Mouse (Mus musculus) liver, embryonic 11.5 days (tissue): ENCODE measurements around the gene Ptges. TPM values are rescaled to one million over a fixed set of nuclear protein-coding genes. Genes with fewer than 3 reads are reported as not detected.

Experiments used
- ATAC-seq: fragments of 200-750 bp; cut with Nextera tagmentation; replicated peaks from 2 replicates; pipeline ENCODE4 v1.8.0; 2017; ENCODE audit warnings: moderate number of reproducible peaks, mild to moderate bottlenecking, moderate TSS enrichment, moderate library complexity; ENCODE audit not compliant: low FRiP score
- DNase-seq: peaks from one replicate; pipeline ENCODE4 v3.0.0-alpha.2; 2017; ENCODE audit warnings: low spot score
- H3K27ac ChIP-seq: fragments of 300-500 bp; sonication (generic); 2 replicates; pipeline ENCODE4 v1.5.1; 2014; ENCODE audit warnings: mild to moderate bottlenecking, low read depth, low read length, control low read depth
- H3K27me3 ChIP-seq: fragments of 300-500 bp; sonication (generic); replicated peaks from 2 replicates; pipeline ENCODE4 v1.6.1; 2014; ENCODE audit warnings: low read length, mixed read lengths; ENCODE audit not compliant: control insufficient read depth, insufficient read depth
- H3K36me3 ChIP-seq: fragments of 300-500 bp; sonication (generic); 2 replicates; pipeline ENCODE4 v1.6.1; 2014; ENCODE audit warnings: mild to moderate bottlenecking, low read length, moderate library complexity, mixed read lengths; ENCODE audit not compliant: control insufficient read depth, insufficient read depth
- H3K4me1 ChIP-seq: fragments of 300-500 bp; sonication (generic); replicated peaks from 2 replicates; pipeline ENCODE4 v1.6.1; 2014; ENCODE audit warnings: low read length, mixed read lengths; ENCODE audit not compliant: control insufficient read depth, insufficient read depth
- H3K4me2 ChIP-seq: fragments of 300-500 bp; sonication (generic); 2 replicates; pipeline ENCODE4 v1.6.1; 2014; ENCODE audit warnings: mild to moderate bottlenecking, control low read depth, moderate library complexity
- H3K4me3 ChIP-seq: fragments of 300-500 bp; sonication (generic); 2 replicates; pipeline ENCODE4 v1.5.1; 2014; ENCODE audit warnings: low read depth, low read length, control low read depth
- H3K9ac ChIP-seq: fragments of 300-500 bp; sonication (generic); 2 replicates; pipeline ENCODE4 v1.6.1; 2014; ENCODE audit warnings: low read depth, low read length, control low read depth
- H3K9me3 ChIP-seq: fragments of 300-500 bp; sonication (generic); 2 replicates; pipeline ENCODE4 v1.6.1; 2016; ENCODE audit warnings: low read length, inconsistent platforms, mixed read lengths; ENCODE audit not compliant: control insufficient read depth
- WGBS: fragments of 180-500 bp; shearing (Covaris S2); extraction: QIAGEN DNeasy Blood & Tissue Kit; methylation state at CpG from one replicate; pipeline ENCODE4 v1.1.7; 2014; 5-methylcytosine and 5-hydroxymethylcytosine counted together
- polyA plus RNA-seq: library from polyadenylated mRNA; unstranded; fragments of >200 nt; fragmentation: Nextera tagmentation; extraction: Ambion mirVana; gene quantifications from 2 replicates; pipeline ENCODE4 v1.2.1, GENCODE M21; 2014

Ptges gene
- polyA plus RNA-seq, 1 experiment from 2014 or later = 0.97 TPM

- no peaks in the 10 kb centered on the region for H3K36me3 ChIP-seq
- WGBS = 2% methylated on average over 80 of the region's 80 CpGs
- H3K4me1 ChIP-seq = peaks cover 14% of the 10 kb centered on the region; the same call in 1 of the 2 replicates
- H3K27ac ChIP-seq = no peak overlapping the region
- no peak for DNase-seq
- H3K27me3 ChIP-seq = peaks cover 49% of the 10 kb centered on the region
- H3K4me3 ChIP-seq = peak overlapping the region; percentile 59
- ATAC-seq = no peak
- peak overlapping the region; percentile 69 for H3K4me2 ChIP-seq
- H3K9ac ChIP-seq = peak overlapping the region; percentile 55
- H3K9me3 ChIP-seq = no peaks in the 10 kb centered on the region
These were observed 84.3 kb downstream of the Ptges start for GRCm38 (mm10) chr2:30845152-30846070.

- H3K9me3 ChIP-seq = no peaks in the 10 kb centered on the region
- DNase-seq (no peak), ATAC-seq (no peak)
- 31% methylated on average over 10 of the region's 10 CpGs for WGBS
- H3K4me3 ChIP-seq = no peak overlapping the region
- peaks cover 49% of the 10 kb centered on the region for H3K27me3 ChIP-seq
- H3K4me1 ChIP-seq = peaks cover 14% of the 10 kb centered on the region; the same call in 1 of the 2 replicates
- no peak overlapping the region; the same call in 1 of the 2 replicates for H3K4me2 ChIP-seq
- no peaks in the 10 kb centered on the region for H3K36me3 ChIP-seq
- no peak overlapping the region for H3K9ac ChIP-seq
- no peak overlapping the region for H3K27ac ChIP-seq
These were observed 87.0 kb downstream of the Ptges start for GRCm38 (mm10) chr2:30842615-30843014.

Other genes starting within 250 kb of the Ptges start
- gene 1700001O22Rik, start 126.2 kb downstream of the Ptges start, polyA plus RNA-seq = 0.40 and 0.75 TPM in 2 replicates
- gene Ntmt1, start 122.0 kb downstream of the Ptges start, polyA plus RNA-seq = 75.9 and 85.2 TPM in 2 replicates
- 44.2 and 45.6 TPM in 2 replicates for gene Asb6, start 99.5 kb downstream of the Ptges start, polyA plus RNA-seq
- gene Prrx2, start 94.9 kb downstream of the Ptges start, polyA plus RNA-seq = 8.2 and 9.4 TPM in 2 replicates
- gene Tor1b, start 23.1 kb upstream of the Ptges start, polyA plus RNA-seq = 27.2 and 31.6 TPM in 2 replicates
- 71.7 and 73.2 TPM in 2 replicates for gene Tor1a, start 38.1 kb upstream of the Ptges start, polyA plus RNA-seq
- gene BC005624, start 52.3 kb upstream of the Ptges start, polyA plus RNA-seq = 51.6 and 53.5 TPM in 2 replicates
- gene Usp20, start 52.4 kb upstream of the Ptges start, polyA plus RNA-seq = 11.5 and 12.9 TPM in 2 replicates
- gene Fnbp1, start 212.1 kb upstream of the Ptges start, polyA plus RNA-seq = 19.3 and 20.6 TPM in 2 replicates
- gene Gpr107, start 222.5 kb upstream of the Ptges start, polyA plus RNA-seq = 17.3 and 21.5 TPM in 2 replicates